ENCODE assay signal across 8 mouse cellular contexts in the genomic region with DNA sequence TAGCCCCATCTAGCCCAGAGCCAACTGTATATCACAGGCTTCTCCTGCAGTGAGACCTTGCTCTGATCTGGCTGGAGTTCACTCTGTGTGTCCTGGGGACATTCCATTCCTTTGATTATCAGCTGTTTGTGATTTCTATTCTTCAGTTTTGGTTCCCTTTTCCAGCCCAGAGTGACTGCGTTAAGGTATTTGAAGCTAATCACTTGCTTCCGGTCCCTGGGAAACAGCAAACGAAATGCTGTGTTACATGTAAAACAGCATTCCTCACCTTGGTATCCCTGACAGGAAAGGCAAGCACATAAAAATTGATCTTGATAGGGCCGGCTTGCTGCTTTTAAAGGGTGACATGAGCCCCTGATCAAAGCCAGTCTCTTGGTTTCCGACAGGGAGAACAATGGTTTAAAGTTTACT. TPM values are rescaled to one million over a fixed set of nuclear protein-coding genes. Genes with fewer than 3 reads are reported as not detected.
A peak's percentile ranks its signal among the peaks of the same experiment; 100 is the strongest.
DNase-seq lines count a peak whose midpoint lies in the region; ATAC-seq and TF ChIP-seq lines count a peak whose summit lies in the region.
"Had no signal": no experiment of that assay in that cellular context is flagged by ENCODE, and none has a peak within 500 bp of the region (broad histone marks: within the 10 kb centered on the region; RNA-seq: fewer than 3 reads in every experiment).

No protein-coding gene starts in this region.

- in situ Hi-C loops in CH12.LX (cut with MboI; ENCODE audit: low pct_ligation_motif_present, low pct_unique_long_range_greater_than_20kb, low sequenced_read_pairs) = no loop called here

- dilution Hi-C loops in CH12.LX (cut with MboI; ENCODE audit: extremely low pct_ligation_motif_present, extremely low pct_unique_long_range_greater_than_20kb, low sequenced_read_pairs) = no loop called here

- TF ChIP-seq RAD21 in CH12.LX (IDR thresholded peaks at IDR 0.05; ENCODE audit: low read depth, low read length) = no peak

- no peak for TF ChIP-seq POLR2A in CH12.LX (IDR thresholded peaks at IDR 0.05; ENCODE audit: low read depth, low read length)

- peaks cover 12 to 30% of the 10 kb centered on the region in 2 experiments; a peak in 3 of 4 replicates for H3K4me1 ChIP-seq in CH12.LX (ENCODE audit: control insufficient read depth in 1 of 2, insufficient read depth in 2 of 2)
- H3K4me1 ChIP-seq in forebrain, embryonic 16.5 days (replicated peaks; ENCODE audit: control insufficient read depth, insufficient read depth, low read length) = peaks cover 96% of the 10 kb centered on the region
- peaks cover 100% of the 10 kb centered on the region for H3K4me1 ChIP-seq in midbrain, embryonic 10.5 days

- no peak for ATAC-seq in forebrain, embryonic 16.5 days

- H3K36me3 ChIP-seq in CH12.LX (replicated peaks in 1 of 2; ENCODE audit: control insufficient read depth in 1 of 2, insufficient read depth in 1 of 2, low read length in 1 of 2) = peaks cover 20 to 75% of the 10 kb centered on the region in 2 experiments
- peaks cover 16% of the 10 kb centered on the region for H3K36me3 ChIP-seq in forebrain, embryonic 16.5 days (ENCODE audit: control insufficient read depth, insufficient read depth)
- H3K36me3 ChIP-seq in midbrain, embryonic 10.5 days = peaks cover 70% of the 10 kb centered on the region

- no peak overlapping the region for H3K4me2 ChIP-seq in CH12.LX (ENCODE audit: insufficient read depth, low read depth, poor library complexity, severe bottlenecking)
- H3K4me2 ChIP-seq in forebrain, embryonic 16.5 days (ENCODE audit: low read length) = peak overlapping the region; percentile 86

- H3K9me3 ChIP-seq in CH12.LX (replicated peaks; ENCODE audit: low read length) = no peaks in the 10 kb centered on the region
- H3K9me3 ChIP-seq in forebrain, embryonic 16.5 days (ENCODE audit: control insufficient read depth, low read length) = no peaks in the 10 kb centered on the region
- no peaks in the 10 kb centered on the region for H3K9me3 ChIP-seq in midbrain, embryonic 10.5 days (replicated peaks)

- WGBS in forebrain, embryonic 16.5 days = 12% methylated on average over 5 of the region's 5 CpGs
- 33% methylated on average over 5 of the region's 5 CpGs for WGBS in midbrain, embryonic 10.5 days

- 0 out of 2 replicates have a peak overlapping the region, but pooled peaks have one; percentile 0 for H3K27ac ChIP-seq in CH12.LX (ENCODE audit: insufficient read depth, low read depth)
- H3K27ac ChIP-seq in forebrain, embryonic 16.5 days (ENCODE audit: low read length) = peak overlapping the region; percentile 72
- H3K27ac ChIP-seq in midbrain, embryonic 10.5 days (replicated peaks) = peak overlapping the region; percentile 83

- peak; percentile 44; the same call in 1 of the 2 replicates for TF ChIP-seq EP300 in CH12.LX (IDR thresholded peaks at IDR 0.05; ENCODE audit: low read length)

- no peak overlapping the region for H3K9ac ChIP-seq in CH12.LX (ENCODE audit: insufficient read depth, low read depth)
- peak overlapping the region; percentile 3; the same call in 1 of the 2 replicates for H3K9ac ChIP-seq in forebrain, embryonic 16.5 days (replicated peaks; ENCODE audit: low read depth, low read length)

- H3K79me2 ChIP-seq in CH12.LX (replicated peaks; ENCODE audit: control insufficient read depth, extremely low read depth, insufficient read depth, poor library complexity, severe bottlenecking) = no peaks in the 10 kb centered on the region; the same call in 1 of the 2 replicates

- H3K27me3 ChIP-seq in CH12.LX (replicated peaks) = no peaks in the 10 kb centered on the region
- no peaks in the 10 kb centered on the region for H3K27me3 ChIP-seq in forebrain, embryonic 16.5 days (replicated peaks; ENCODE audit: control insufficient read depth, insufficient read depth, low read length)
- H3K27me3 ChIP-seq in midbrain, embryonic 10.5 days (ENCODE audit: low read depth, poor library complexity, severe bottlenecking) = peaks cover 36% of the 10 kb centered on the region

- DNase-seq in A20 (ENCODE audit: low read depth, low spot score) (peak; percentile 11), CH12.LX (ENCODE audit: extremely low read depth) (peak; percentile 23)
- DNase-seq in midbrain, embryonic 10.5 days (ENCODE audit: low spot score) = no peak
- DNase-seq in urinary bladder, postnatal 4 days (ENCODE audit: low spot score in 2 of 2) = no peak
- DNase-seq in layer of hippocampus, adult 18-20 months (ENCODE audit: low spot score in 2 of 2) = no peak
- no peak for DNase-seq in cerebellum, postnatal 14 days
- DNase-seq: layer of hippocampus, postnatal 36 days had no signal

- TF ChIP-seq CTCF in CH12.LX (conservative IDR thresholded peaks at IDR 0.05 in 1 of 2, IDR thresholded peaks at IDR 0.05 in 1 of 2; ENCODE audit: low read depth in 2 of 2, low read length in 2 of 2) = no peak

- no peak overlapping the region for H3K4me3 ChIP-seq in CH12.LX (replicated peaks in 1 of 3; ENCODE audit: low read depth in 2 of 3, low read length in 2 of 3, poor library complexity in 1 of 3)
- peak overlapping the region; percentile 23 for H3K4me3 ChIP-seq in forebrain, embryonic 16.5 days (replicated peaks; ENCODE audit: low read length)
- peak overlapping the region; percentile 33 for H3K4me3 ChIP-seq in midbrain, embryonic 10.5 days

TF ChIP-seq in CH12.LX, 34 proteins besides CTCF, POLR2A, EP300 and RAD21:
- TF ChIP-seq ZNF384 (IDR thresholded peaks at IDR 0.05; ENCODE audit: low read depth, low read length) (no peak), ETS1 (conservative IDR thresholded peaks at IDR 0.05; ENCODE audit: low read depth, low read length) (peak; percentile 35), ZMIZ1 (IDR thresholded peaks at IDR 0.05; ENCODE audit: low read depth, low read length) (no peak), ZKSCAN1 (IDR thresholded peaks at IDR 0.05; ENCODE audit: borderline replicate concordance, low read depth, low read length) (no peak), IRF4 (IDR thresholded peaks at IDR 0.05; ENCODE audit: low read depth, low read length) (peak; percentile 36; the same call in 1 of the 2 replicates), MEF2A (IDR thresholded peaks at IDR 0.05; ENCODE audit: borderline replicate concordance, low read depth, low read length) (no peak), ELF1 (IDR thresholded peaks at IDR 0.05; ENCODE audit: low read depth, low read length) (no peak), SIN3A (IDR thresholded peaks at IDR 0.05; ENCODE audit: low read length) (0 out of 2 replicates have a peak, but pooled peaks have one; percentile 41), CHD1 (IDR thresholded peaks at IDR 0.05; ENCODE audit: low read depth, low read length) (no peak), SMC3 (IDR thresholded peaks at IDR 0.05; ENCODE audit: low read depth, low read length) (no peak), MAFK (IDR thresholded peaks at IDR 0.05; ENCODE audit: insufficient replicate concordance, low read length) (no peak), UBTF (IDR thresholded peaks at IDR 0.05; ENCODE audit: low read depth, low read length) (no peak), HCFC1 (IDR thresholded peaks at IDR 0.05; ENCODE audit: low read depth, low read length) (no peak)
TF ChIP-seq in CH12.LX: peak in this region for 3.

RNA-seq across cellular contexts. Expression of a gene that starts 8.2 kb away (rescaled TPM):
- total RNA-seq in CH12.LX (2012; rRNA removed) (3.7 and 3.9 TPM in 2 replicates), CH12.LX (2014; rRNA removed) (5.5 and 6.4 TPM in 2 replicates)
- polyA plus RNA-seq in CH12.LX (2012; ENCODE audit: insufficient read length, low read depth) = 6.1 and 7.0 TPM in 2 replicates
- 133 and 143 TPM in 2 replicates for polyA plus RNA-seq in forebrain, embryonic 16.5 days (2015; fragmentation: Nextera tagmentation; extraction: Ambion mirVana)
- 7.5 and 11.2 TPM in 2 replicates for polyA plus RNA-seq in midbrain, embryonic 10.5 days (2016; fragmentation: Nextera tagmentation; extraction: Ambion mirVana)
- total RNA-seq in layer of hippocampus, adult 18-20 months (2021) = 100 to 1,000 TPM; 757 to 762 TPM

RNA-seq across cellular contexts. Expression of a gene that starts 50.9 kb away (rescaled TPM):
- 26.2 and 31.0 TPM in 2 replicates for total RNA-seq in CH12.LX (2012; rRNA removed)
- 75.7 and 80.9 TPM in 2 replicates for total RNA-seq in CH12.LX (2014; rRNA removed)
- 36.8 and 37.9 TPM in 2 replicates for polyA plus RNA-seq in CH12.LX (2012; ENCODE audit: insufficient read length, low read depth)
- polyA plus RNA-seq in forebrain, embryonic 16.5 days (2015; fragmentation: Nextera tagmentation; extraction: Ambion mirVana) = 32.8 and 38.7 TPM in 2 replicates
- 18.5 and 19.8 TPM in 2 replicates for polyA plus RNA-seq in midbrain, embryonic 10.5 days (2016; fragmentation: Nextera tagmentation; extraction: Ambion mirVana)
- total RNA-seq in layer of hippocampus, adult 18-20 months (2021) = 100 to 1,000 TPM; 121 to 138 TPM

Comparison
In these comparisons a context has a peak if more than half of its experiments do, and no peak if none do; other contexts are left out.
1. DNase-seq: peak in A20 (single experiment) and CH12.LX (single experiment); none in midbrain, embryonic 10.5 days (single experiment), urinary bladder, postnatal 4 days (0 of 2), layer of hippocampus, adult 18-20 months (0 of 2) and cerebellum, postnatal 14 days (0 of 2).
2. H3K27ac ChIP-seq: peak in every context shown above with its lines; median percentile 83 in midbrain, embryonic 10.5 days; 72 in forebrain, embryonic 16.5 days; 0 in CH12.LX.
3. H3K4me3 ChIP-seq: peak in forebrain, embryonic 16.5 days (single experiment) and midbrain, embryonic 10.5 days (single experiment); none in CH12.LX (0 of 3).
4. RNA of a gene that starts 8.2 kb away (polyA plus RNA-seq): 133 to 143 TPM in forebrain, embryonic 16.5 days; 7.5 to 11.2 TPM in midbrain, embryonic 10.5 days and 6.1 to 7.0 TPM in CH12.LX; every median in the first group is over 10 times any median in the second.